Mouse (Mus musculus) ES-Bruce4 (cell line): ENCODE measurements at regions not wholly inside any gene's neighbourhood (a gene's known extent, or its start where the extent isn't known, plus 50 kb on each side); places are given as distances from the start of the nearest gene placed in this dataset.

ENCODE experiments used
- H3K27ac ChIP-seq: 2 replicates; pipeline ENCODE4 v1.5.1; 2012; ENCODE audit warnings: low read length, inconsistent platforms; ENCODE audit not compliant: insufficient read depth
- H3K27me3 ChIP-seq: 2 replicates; pipeline ENCODE4 v1.6.1; 2012; ENCODE audit warnings: mild to moderate bottlenecking, low read length, inconsistent platforms; ENCODE audit not compliant: control insufficient read depth, poor library complexity, insufficient read depth, severe bottlenecking
- H3K36me3 ChIP-seq: 2 replicates; pipeline ENCODE4 v1.6.1; 2012; ENCODE audit warnings: inconsistent platforms, mild to moderate bottlenecking, low read length, moderate library complexity; ENCODE audit not compliant: control insufficient read depth, poor library complexity, insufficient read depth, severe bottlenecking
- H3K4me1 ChIP-seq: one replicate; pipeline ENCODE4 v1.8.1; 2011; ENCODE audit warnings: low read length; ENCODE audit not compliant: control insufficient read depth, insufficient read depth
- H3K4me3 ChIP-seq: 2 replicates; pipeline ENCODE4 v1.5.1; 2011; ENCODE audit warnings: low read depth, mild to moderate bottlenecking, low read length
- H3K9ac ChIP-seq: 2 replicates; pipeline ENCODE4 v1.6.1; 2012; ENCODE audit warnings: low read depth, mild to moderate bottlenecking, inconsistent platforms; ENCODE audit not compliant: poor library complexity, severe bottlenecking
- H3K9me3 ChIP-seq: replicated peaks from 2 replicates; pipeline ENCODE4 v1.6.1; 2012; ENCODE audit warnings: mild to moderate bottlenecking, low read length, inconsistent platforms; ENCODE audit not compliant: control insufficient read depth, poor library complexity, insufficient read depth, severe bottlenecking
- CTCF ChIP-seq: IDR thresholded peaks from one replicate; pipeline ENCODE4 v1.8.1; 2011; ENCODE audit warnings: low read depth, low read length
- EP300 ChIP-seq: IDR thresholded peaks from 2 replicates; pipeline ENCODE4 v1.6.1; 2011; ENCODE audit warnings: low read depth, low read length; ENCODE audit not compliant: insufficient read depth
- POLR2A ChIP-seq: IDR thresholded peaks from one replicate; pipeline ENCODE4 v1.8.1; 2011; ENCODE audit warnings: low read length; ENCODE audit not compliant: insufficient read depth

- H3K27me3 ChIP-seq: no peaks in the 10 kb centered on the region
- no peak overlapping the region for H3K4me3 ChIP-seq
- no peak for TF ChIP-seq CTCF
- no peak for TF ChIP-seq EP300
- no peak for TF ChIP-seq POLR2A
- H3K27ac ChIP-seq: no peak overlapping the region
- no peaks in the 10 kb centered on the region for H3K9me3 ChIP-seq
- H3K36me3 ChIP-seq: no peaks in the 10 kb centered on the region
- no peak overlapping the region for H3K9ac ChIP-seq
- no peaks in the 10 kb centered on the region for H3K4me1 ChIP-seq
These were observed 133.6 kb upstream of the Col8a1 start for GRCm38 (mm10) chr16:57888138-57888537.

GRCm38 (mm10) chr16:57888553-57888952, 134.0 kb upstream of the Col8a1 start:
- Histone ChIP-seq H3K36me3 (no peaks in the 10 kb centered on the region), H3K9ac (no peak overlapping the region), H3K9me3 (no peaks in the 10 kb centered on the region), H3K4me1 (no peaks in the 10 kb centered on the region), H3K4me3 (no peak overlapping the region), H3K27me3 (no peaks in the 10 kb centered on the region), H3K27ac (no peak overlapping the region)
- TF ChIP-seq CTCF: no peak
- TF ChIP-seq POLR2A: no peak
- no peak for TF ChIP-seq EP300

GRCm38 (mm10) chr16:57890135-57890534, 135.6 kb upstream of the Col8a1 start:
- no peak for TF ChIP-seq CTCF
- no peak for TF ChIP-seq POLR2A
- no peak for TF ChIP-seq EP300
- H3K27ac ChIP-seq: no peak overlapping the region
- no peaks in the 10 kb centered on the region for H3K9me3 ChIP-seq
- H3K4me1 ChIP-seq: no peaks in the 10 kb centered on the region
- H3K36me3 ChIP-seq: no peaks in the 10 kb centered on the region
- no peak overlapping the region for H3K9ac ChIP-seq
- no peak overlapping the region for H3K4me3 ChIP-seq
- no peaks in the 10 kb centered on the region for H3K27me3 ChIP-seq

- Histone ChIP-seq H3K9ac (no peak overlapping the region), H3K27ac (no peak overlapping the region), H3K4me1 (no peaks in the 10 kb centered on the region), H3K27me3 (no peaks in the 10 kb centered on the region), H3K4me3 (no peak overlapping the region), H3K36me3 (no peaks in the 10 kb centered on the region), H3K9me3 (no peaks in the 10 kb centered on the region)
- no peak for TF ChIP-seq EP300
- TF ChIP-seq POLR2A: no peak
- TF ChIP-seq CTCF: no peak
These were observed 138.6 kb upstream of the Col8a1 start for GRCm38 (mm10) chr16:57893111-57893510.

- no peak overlapping the region for H3K27ac ChIP-seq
- H3K27me3 ChIP-seq: no peaks in the 10 kb centered on the region
- no peaks in the 10 kb centered on the region for H3K4me1 ChIP-seq
- no peaks in the 10 kb centered on the region for H3K36me3 ChIP-seq
- TF ChIP-seq EP300 (no peak), POLR2A (no peak), CTCF (no peak)
- H3K4me3 ChIP-seq: no peak overlapping the region
- no peak overlapping the region for H3K9ac ChIP-seq
- no peaks in the 10 kb centered on the region for H3K9me3 ChIP-seq
These were observed 139.3 kb upstream of the Col8a1 start for GRCm38 (mm10) chr16:57893698-57894352.

- H3K4me1 ChIP-seq: no peaks in the 10 kb centered on the region
- H3K9ac ChIP-seq: no peak overlapping the region
- H3K27me3 ChIP-seq: no peaks in the 10 kb centered on the region
- TF ChIP-seq EP300 (no peak), POLR2A (no peak), CTCF (no peak)
- H3K36me3 ChIP-seq: no peaks in the 10 kb centered on the region
- no peaks in the 10 kb centered on the region for H3K9me3 ChIP-seq
- H3K4me3 ChIP-seq: no peak overlapping the region
- H3K27ac ChIP-seq: no peak overlapping the region
These were observed 146.5 kb upstream of the Col8a1 start for GRCm38 (mm10) chr16:57901006-57901405.
